In genomic region chr5:58228726-58229125, GRCm38 (mm10) we compare ENCODE assay signal across 20 mouse cellular contexts.
DNase-seq lines count a peak whose midpoint lies in the region; ATAC-seq and TF ChIP-seq lines count a peak whose summit lies in the region.
"Had no signal": no experiment of that assay in that cellular context is flagged by ENCODE, and none has a peak within 500 bp of the region (broad histone marks: within the 10 kb centered on the region; RNA-seq: fewer than 3 reads in every experiment).

No protein-coding gene starts in this region.

- intact Hi-C loops in gastrocnemius, postnatal 36 days (cut with DNase I), result no loop called here

- no peak for DNase-seq in midbrain, embryonic 11.5 days (ENCODE audit: low spot score, missing footprints)
- no peak for DNase-seq in midbrain, embryonic 10.5 days (ENCODE audit: low spot score)
- peak; percentile 19 for DNase-seq in embryo, embryonic 11 days
- DNase-seq in midbrain, postnatal 0 days (ENCODE audit: low spot score), result peak; percentile 15
- no peak for DNase-seq in gastrocnemius, postnatal 36 days
- DNase-seq: adrenal gland, postnatal 25 days; cerebellum, adult 2 months; heart, postnatal 36 days; kidney, adult 18-20 months; kidney, postnatal 4 days; lung, adult 18-20 months; spleen, adult 18-20 months had no signal

- H3K36me3 ChIP-seq in midbrain, embryonic 11.5 days (ENCODE audit: control insufficient read depth, insufficient read depth, low read length), result no peaks in the 10 kb centered on the region
- no peaks in the 10 kb centered on the region for H3K36me3 ChIP-seq in midbrain, embryonic 10.5 days
- H3K36me3 ChIP-seq in hindbrain, embryonic 13.5 days, result no peaks in the 10 kb centered on the region
- H3K36me3 ChIP-seq in midbrain, postnatal 0 days (ENCODE audit: insufficient read depth, low read length), result no peaks in the 10 kb centered on the region
- H3K36me3 ChIP-seq in intestine, embryonic 16.5 days (ENCODE audit: control insufficient read depth, insufficient read depth, low read length), result no peaks in the 10 kb centered on the region
- H3K36me3 ChIP-seq: forebrain, embryonic 12.5 days; heart, embryonic 13.5 days; stomach, embryonic 15.5 days had no signal

- no peak for TF ChIP-seq CTCF in midbrain, postnatal 0 days (IDR thresholded peaks at IDR 0.05)

- no peak overlapping the region for H3K9ac ChIP-seq in midbrain, embryonic 11.5 days (ENCODE audit: low read length)
- H3K9ac ChIP-seq in hindbrain, embryonic 13.5 days, result no peak overlapping the region
- no peak overlapping the region for H3K9ac ChIP-seq in midbrain, postnatal 0 days (replicated peaks; ENCODE audit: low read length, poor library complexity, severe bottlenecking)
- H3K9ac ChIP-seq in intestine, embryonic 16.5 days (ENCODE audit: low read depth, low read length), result no peak overlapping the region
- H3K9ac ChIP-seq: forebrain, embryonic 12.5 days; heart, embryonic 13.5 days; stomach, embryonic 15.5 days had no signal

- H3K4me3 ChIP-seq in midbrain, embryonic 11.5 days (ENCODE audit: low read depth, low read length), result no peak overlapping the region
- H3K4me3 ChIP-seq in midbrain, embryonic 10.5 days, result no peak overlapping the region
- H3K4me3 ChIP-seq in hindbrain, embryonic 13.5 days, result no peak overlapping the region
- no peak overlapping the region for H3K4me3 ChIP-seq in midbrain, postnatal 0 days (ENCODE audit: low read depth, low read length)
- no peak overlapping the region for H3K4me3 ChIP-seq in intestine, embryonic 16.5 days (ENCODE audit: low read length)
- H3K4me3 ChIP-seq: forebrain, embryonic 12.5 days; heart, embryonic 13.5 days; stomach, embryonic 15.5 days had no signal

- no peak overlapping the region for H3K27ac ChIP-seq in midbrain, embryonic 11.5 days (ENCODE audit: low read depth, low read length)
- H3K27ac ChIP-seq in midbrain, embryonic 10.5 days (replicated peaks), result no peak overlapping the region
- no peak overlapping the region; the same call in 1 of the 2 replicates for H3K27ac ChIP-seq in hindbrain, embryonic 13.5 days
- H3K27ac ChIP-seq in midbrain, postnatal 0 days (ENCODE audit: low read depth, low read length), result no peak overlapping the region
- no peak overlapping the region for H3K27ac ChIP-seq in intestine, embryonic 16.5 days (ENCODE audit: low read length)
- H3K27ac ChIP-seq: forebrain, embryonic 12.5 days; heart, embryonic 13.5 days; macrophage; stomach, embryonic 15.5 days had no signal

- peak; percentile 50; the same call in 1 of the 2 replicates for ATAC-seq in midbrain, embryonic 11.5 days (ENCODE audit: low FRiP score)
- ATAC-seq in hindbrain, embryonic 13.5 days (ENCODE audit: low FRiP score), result 0 out of 2 replicates have a peak, but pooled peaks have one; percentile 21
- no peak for ATAC-seq in midbrain, postnatal 0 days (ENCODE audit: low FRiP score)
- no peak for ATAC-seq in intestine, embryonic 16.5 days
- ATAC-seq: activated CD4-positive, CD25-positive, alpha-beta regulatory T cell, adult 4 months; Patski had no signal

- no peaks in the 10 kb centered on the region for H3K4me1 ChIP-seq in midbrain, embryonic 11.5 days (ENCODE audit: control insufficient read depth, insufficient read depth, low read length)
- no peaks in the 10 kb centered on the region for H3K4me1 ChIP-seq in midbrain, embryonic 10.5 days
- peaks cover 3% of the 10 kb centered on the region; the same call in 1 of the 2 replicates for H3K4me1 ChIP-seq in hindbrain, embryonic 13.5 days (replicated peaks)
- H3K4me1 ChIP-seq in midbrain, postnatal 0 days (ENCODE audit: insufficient read depth, low read length), result no peaks in the 10 kb centered on the region
- no peaks in the 10 kb centered on the region for H3K4me1 ChIP-seq in intestine, embryonic 16.5 days (ENCODE audit: control insufficient read depth, insufficient read depth, low read length)
- H3K4me1 ChIP-seq: forebrain, embryonic 12.5 days; heart, embryonic 13.5 days; stomach, embryonic 15.5 days had no signal

- H3K9me3 ChIP-seq in midbrain, embryonic 11.5 days (ENCODE audit: control insufficient read depth, low read length), result no peaks in the 10 kb centered on the region
- peaks cover 5% of the 10 kb centered on the region; the same call in 1 of the 2 replicates for H3K9me3 ChIP-seq in midbrain, embryonic 10.5 days (replicated peaks)
- peaks cover 4% of the 10 kb centered on the region; the same call in 1 of the 2 replicates for H3K9me3 ChIP-seq in hindbrain, embryonic 13.5 days
- no peaks in the 10 kb centered on the region for H3K9me3 ChIP-seq in midbrain, postnatal 0 days (ENCODE audit: low read length)
- peaks cover 2% of the 10 kb centered on the region; the same call in 1 of the 2 replicates for H3K9me3 ChIP-seq in intestine, embryonic 16.5 days (ENCODE audit: control insufficient read depth, low read length)
- H3K9me3 ChIP-seq: forebrain, embryonic 12.5 days; heart, embryonic 13.5 days; stomach, embryonic 15.5 days had no signal

- no peaks in the 10 kb centered on the region for H3K27me3 ChIP-seq in midbrain, embryonic 11.5 days (ENCODE audit: control insufficient read depth, insufficient read depth, low read length)
- no peaks in the 10 kb centered on the region for H3K27me3 ChIP-seq in midbrain, embryonic 10.5 days (ENCODE audit: low read depth, poor library complexity, severe bottlenecking)
- H3K27me3 ChIP-seq in hindbrain, embryonic 13.5 days, result no peaks in the 10 kb centered on the region
- H3K27me3 ChIP-seq in midbrain, postnatal 0 days (ENCODE audit: insufficient read depth, low read length), result no peaks in the 10 kb centered on the region
- no peaks in the 10 kb centered on the region for H3K27me3 ChIP-seq in intestine, embryonic 16.5 days (replicated peaks; ENCODE audit: control insufficient read depth, insufficient read depth, low read length)
- H3K27me3 ChIP-seq: forebrain, embryonic 12.5 days; heart, embryonic 13.5 days; stomach, embryonic 15.5 days had no signal

- no peak overlapping the region for H3K4me2 ChIP-seq in midbrain, embryonic 11.5 days
- H3K4me2 ChIP-seq in hindbrain, embryonic 13.5 days, result no peak overlapping the region
- H3K4me2 ChIP-seq in midbrain, postnatal 0 days (ENCODE audit: low read depth, low read length, poor library complexity, severe bottlenecking), result no peak overlapping the region
- H3K4me2 ChIP-seq in intestine, embryonic 16.5 days (ENCODE audit: low read depth, low read length), result no peak overlapping the region
- H3K4me2 ChIP-seq: forebrain, embryonic 12.5 days; heart, embryonic 13.5 days; stomach, embryonic 15.5 days had no signal

- WGBS in midbrain, embryonic 11.5 days, result 71% methylated on average over 3 of the region's 3 CpGs
- 72% methylated on average over 3 of the region's 3 CpGs for WGBS in midbrain, embryonic 10.5 days
- WGBS in hindbrain, embryonic 13.5 days, result 34% methylated on average over 3 of the region's 3 CpGs
- 24% methylated on average over 3 of the region's 3 CpGs for WGBS in midbrain, postnatal 0 days
- 16% methylated on average over 3 of the region's 3 CpGs for WGBS in intestine, embryonic 16.5 days

Comparison
In these comparisons a context has a peak if more than half of its experiments do, and no peak if none do; other contexts are left out.
1. ATAC-seq: peak in midbrain, embryonic 11.5 days (single experiment) and hindbrain, embryonic 13.5 days (single experiment); none in midbrain, postnatal 0 days (single experiment) and intestine, embryonic 16.5 days (single experiment).
2. DNase-seq: peak in embryo, embryonic 11 days (single experiment) and midbrain, postnatal 0 days (single experiment); none in midbrain, embryonic 11.5 days (single experiment), midbrain, embryonic 10.5 days (single experiment) and gastrocnemius, postnatal 36 days (0 of 2).